Mouse (Mus musculus) frontal cortex, postnatal 14 days (tissue): Measurements from ENCODE around the gene Sh3pxd2a.

Experiments used
- DNase-seq, 2 experiments: peaks; one replicate each; pipeline ENCODE4 v3.0.0; 2022; ENCODE audit warnings: low spot score in 2 of 2

Sh3pxd2a gene

DNA sequence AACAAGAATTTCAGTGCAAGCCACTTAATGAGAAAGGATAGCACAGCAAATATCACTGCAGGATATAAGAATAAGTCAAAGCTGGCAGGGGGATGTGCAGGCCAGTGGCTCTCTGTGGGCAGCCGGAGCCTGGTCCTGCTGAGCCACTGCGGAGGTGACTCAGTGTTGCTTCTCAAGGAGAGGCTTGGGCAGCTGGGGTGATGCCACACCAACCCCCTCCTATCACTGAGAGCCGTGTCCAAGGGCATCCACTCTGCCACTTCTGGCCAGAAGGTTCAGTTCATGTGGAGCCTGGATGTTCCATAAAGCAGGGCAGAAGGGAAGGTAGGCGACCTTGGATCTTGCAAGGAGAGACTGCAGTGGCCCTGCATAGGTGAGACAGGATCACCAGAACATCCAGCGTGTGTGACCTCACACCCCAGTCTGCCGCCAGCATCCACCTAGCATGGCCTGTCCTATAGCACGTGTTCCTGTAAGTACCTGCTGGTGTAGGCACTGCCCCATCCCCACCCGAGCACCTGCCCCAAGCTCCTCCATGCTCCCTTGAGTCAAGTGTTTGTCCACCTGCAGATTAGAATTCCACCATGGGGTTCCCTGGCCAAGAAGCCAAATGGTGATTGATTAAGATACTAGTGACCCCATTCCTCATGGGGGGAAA lies 89.2 kb downstream of the Sh3pxd2a start:
- no peak for DNase-seq

GRCm38 (mm10) chr19:47374440-47374839 lies 89.8 kb downstream of the Sh3pxd2a start:
- DNase-seq = peak in 1 of 2 experiments; percentile 44

DNA sequence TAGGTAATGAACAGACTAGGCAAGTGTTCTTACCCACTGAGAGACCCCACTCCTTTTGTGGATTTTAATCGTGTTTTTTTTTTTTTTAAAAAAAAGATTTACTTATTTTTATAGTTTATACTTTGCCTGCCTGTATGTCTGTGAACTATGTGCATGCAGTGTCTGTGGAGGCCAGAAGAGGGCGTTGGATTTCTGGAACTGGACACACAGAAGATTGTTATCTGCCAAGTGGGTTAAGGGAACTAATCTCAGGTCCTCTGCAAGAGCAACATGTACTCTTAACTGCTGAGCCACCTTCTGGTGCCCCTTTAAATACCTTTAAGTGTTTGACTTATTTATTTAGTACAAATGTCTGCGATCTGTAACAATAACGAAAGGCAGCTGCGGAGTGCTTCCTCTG lies 92.2 kb downstream of the Sh3pxd2a start:
- DNase-seq = no peak

- no peak for DNase-seq
Measured at GRCm38 (mm10) chr19:47371521-47371920, 92.7 kb downstream of the Sh3pxd2a start.

DNA sequence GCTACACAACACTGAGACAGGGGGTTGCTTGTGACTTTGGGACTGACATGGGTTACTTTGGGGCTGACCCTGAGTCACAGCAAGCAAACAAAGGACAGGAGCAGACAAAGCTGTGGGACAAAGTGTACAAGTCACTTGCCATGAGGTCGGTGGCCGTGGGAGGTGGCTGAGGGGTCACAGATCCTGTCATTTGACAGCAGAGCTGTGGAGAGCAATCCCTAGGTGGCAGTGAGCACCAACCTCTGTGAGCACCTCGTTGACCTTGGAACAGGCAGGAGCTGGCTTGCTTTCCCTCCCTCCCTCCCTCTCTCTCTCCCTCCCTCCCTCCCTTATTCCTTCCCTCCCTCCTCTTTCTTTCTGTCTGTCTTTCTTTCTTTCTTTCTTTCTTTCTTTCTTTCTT lies 95.2 kb downstream of the Sh3pxd2a start:
- DNase-seq = no peak

GRCm38 (mm10) chr19:47367271-47367879 lies 96.8 kb downstream of the Sh3pxd2a start:
- no peak for DNase-seq

- no peak for DNase-seq
Measured at GRCm38 (mm10) chr19:47366576-47366975, 97.6 kb downstream of the Sh3pxd2a start.

DNA sequence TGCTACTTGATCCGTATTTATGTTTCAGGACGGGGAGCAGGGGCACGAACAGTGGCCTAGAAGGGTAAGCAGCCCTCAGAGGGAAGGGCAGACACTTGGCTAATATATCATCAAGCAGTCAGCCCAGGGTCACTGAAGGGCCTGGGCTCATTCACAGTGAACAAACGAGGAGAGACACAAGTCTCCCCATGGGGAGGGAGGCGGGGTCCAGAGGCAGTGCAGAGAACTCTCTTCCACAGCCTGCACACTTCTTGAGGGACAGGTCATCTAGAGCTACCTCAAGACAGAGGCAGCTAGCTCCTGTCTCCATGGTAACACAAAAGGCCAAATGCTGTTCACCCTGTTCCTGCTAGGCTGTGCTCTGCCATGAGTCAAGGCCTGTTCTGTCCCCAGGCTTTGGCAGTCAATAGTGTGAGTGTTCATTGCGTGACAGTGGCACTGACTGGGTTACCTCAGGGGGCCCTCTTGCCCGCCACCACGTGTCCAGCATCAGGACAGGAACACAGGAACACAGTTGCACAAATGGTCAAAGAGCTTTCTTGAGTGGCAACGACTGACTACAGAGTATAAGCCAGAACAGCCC lies 101.0 kb downstream of the Sh3pxd2a start:
- no peak for DNase-seq

DNA sequence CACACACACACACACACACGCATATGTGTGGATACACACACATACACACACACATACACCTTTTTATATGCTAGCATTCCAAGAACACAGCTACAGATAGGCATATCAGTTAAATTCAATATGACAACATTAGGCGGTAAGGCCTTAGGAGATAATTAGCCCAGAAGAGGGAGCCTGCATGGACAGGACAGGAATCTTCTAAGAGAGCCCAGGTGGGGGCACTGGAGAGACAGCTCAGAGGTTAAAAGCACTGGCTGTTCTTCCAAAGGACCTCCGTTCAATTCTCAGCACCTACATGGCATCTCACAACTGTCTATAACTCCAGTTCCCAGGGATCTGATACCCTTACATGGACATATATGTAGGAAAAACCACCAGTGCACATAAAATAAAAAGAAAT lies 103.3 kb downstream of the Sh3pxd2a start:
- DNase-seq = no peak

DNA sequence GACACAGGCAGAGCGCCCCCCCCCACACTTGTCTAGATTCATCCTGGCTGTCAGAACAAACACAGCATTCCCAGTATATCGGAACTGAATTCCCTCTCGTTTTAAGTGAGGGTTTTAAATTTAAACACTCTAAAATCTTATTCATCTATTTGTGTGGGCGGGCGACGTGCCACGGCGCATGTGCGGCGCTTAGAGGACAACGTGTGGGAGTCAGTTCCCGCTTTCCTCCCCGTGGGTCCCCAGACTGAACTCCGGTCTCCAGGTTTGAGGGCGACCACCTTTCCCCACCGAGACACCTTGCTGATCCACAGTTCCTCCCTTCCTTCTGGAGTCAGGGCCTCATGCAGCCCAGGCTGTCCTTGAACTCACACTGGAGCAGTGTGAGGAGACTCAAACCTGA lies 104.2 kb downstream of the Sh3pxd2a start:
- DNase-seq = no peak

DNA sequence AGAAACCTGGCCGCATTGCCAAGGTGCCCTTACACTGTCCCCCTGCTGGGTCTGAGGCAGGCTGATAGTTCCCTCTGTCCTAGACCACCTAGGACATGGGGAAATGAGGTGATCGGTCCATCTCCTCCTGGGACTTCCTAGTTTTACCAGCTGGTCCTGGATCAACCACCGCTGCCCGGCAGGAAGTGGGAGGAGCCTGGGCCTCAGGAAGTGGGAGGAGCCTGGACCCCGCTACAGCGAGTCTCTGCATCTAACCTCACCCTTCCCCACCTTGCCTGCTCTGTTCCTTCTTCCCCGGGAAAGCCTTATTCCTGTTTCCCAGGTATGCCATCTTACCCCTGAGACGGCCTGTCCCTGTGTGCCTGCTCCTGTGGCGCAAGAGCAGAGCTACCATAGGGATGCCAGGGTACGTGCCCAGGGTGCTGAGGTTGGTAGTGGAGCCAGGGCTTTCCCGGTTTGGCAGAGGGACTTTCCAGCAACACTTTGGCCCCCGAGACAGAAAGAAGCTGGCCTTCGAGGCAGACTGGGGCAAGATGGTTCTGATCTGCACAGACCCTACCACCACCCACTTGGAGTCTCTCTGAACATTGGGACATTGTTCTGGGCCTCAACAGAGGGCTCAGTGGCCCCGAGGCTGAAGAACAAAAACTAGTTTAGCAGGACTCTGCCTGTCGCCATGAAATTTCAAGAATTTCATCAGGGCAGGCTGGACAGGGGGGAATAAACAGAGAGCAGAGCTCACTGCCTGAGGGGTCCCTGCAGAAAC lies 104.9 kb downstream of the Sh3pxd2a start:
- DNase-seq = no peak

DNA sequence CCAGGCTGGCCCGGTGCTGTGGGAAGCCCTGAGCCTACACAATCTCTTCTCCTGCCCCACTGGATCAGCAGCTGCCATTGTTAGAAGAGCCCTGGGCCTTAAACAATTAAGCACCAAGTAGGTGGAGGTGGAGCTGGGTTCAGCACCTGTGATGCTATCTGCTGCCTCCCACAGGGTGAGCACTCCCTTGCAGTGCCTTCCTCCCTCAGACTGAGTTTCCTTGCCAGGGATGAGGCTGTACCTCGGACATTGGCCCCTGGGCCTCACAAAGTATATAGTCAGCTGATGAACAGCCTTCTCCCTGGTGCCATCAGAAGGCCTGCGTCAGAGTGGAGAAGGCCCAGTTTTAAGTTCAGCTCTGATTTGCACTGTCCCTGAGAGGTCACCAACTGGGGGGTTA lies 106.9 kb downstream of the Sh3pxd2a start:
- no peak for DNase-seq

- peak in 1 of 2 experiments; percentile 80 for DNase-seq
Measured at GRCm38 (mm10) chr19:47356188-47356857, 107.9 kb downstream of the Sh3pxd2a start.

DNA sequence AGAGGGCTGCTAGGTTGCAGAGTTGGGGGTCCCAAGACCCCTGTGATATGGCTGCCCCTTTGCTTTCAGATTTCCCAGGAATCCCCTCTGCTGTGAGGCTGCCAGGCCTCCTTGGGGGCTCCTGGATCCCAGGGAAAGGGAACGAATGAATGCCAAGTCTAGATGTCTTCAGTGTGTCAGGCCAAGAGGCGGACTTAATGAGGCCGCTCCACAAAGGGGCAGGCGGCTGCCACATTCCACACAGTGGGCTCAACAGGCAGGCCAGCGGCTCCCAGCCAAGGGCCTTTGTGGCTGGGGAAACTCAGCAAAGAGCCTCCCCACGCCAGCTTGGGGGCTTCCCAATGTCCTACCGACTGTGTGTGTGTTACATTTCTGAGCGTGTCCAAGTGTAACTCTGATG lies 109.7 kb downstream of the Sh3pxd2a start:
- DNase-seq = no peak

GRCm38 (mm10) chr19:47349043-47349442 lies 115.2 kb downstream of the Sh3pxd2a start:
- DNase-seq = no peak

DNA sequence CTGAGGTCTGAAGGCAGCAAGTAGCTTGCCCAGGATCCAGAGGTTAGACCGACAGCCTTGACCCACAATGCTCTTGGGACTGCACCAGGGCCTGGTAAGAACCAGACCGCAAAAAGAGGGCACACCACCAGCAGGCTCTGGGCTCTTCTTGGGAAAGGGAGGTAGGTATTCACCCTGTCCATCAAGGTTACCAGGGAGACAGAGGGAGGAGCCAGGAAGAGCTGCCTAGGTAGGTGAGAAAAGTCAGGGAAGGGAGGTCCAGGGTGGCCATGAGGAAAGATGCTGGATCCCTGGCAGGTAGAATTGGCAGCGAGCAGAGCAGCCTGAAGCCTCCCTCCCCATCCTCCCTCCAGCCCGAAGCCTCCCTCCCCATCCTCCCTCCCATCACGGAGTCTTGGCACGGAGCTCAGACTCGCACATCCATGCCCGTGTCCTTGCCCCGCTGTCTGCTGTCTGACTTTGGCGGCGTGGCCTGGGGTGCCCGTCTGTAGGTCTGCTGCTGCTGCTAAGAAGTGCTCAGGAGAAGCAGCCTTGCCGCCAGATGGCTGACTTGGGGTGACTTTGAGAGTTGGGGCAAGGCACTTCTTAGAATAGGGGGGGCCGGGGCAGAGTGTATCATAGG lies 115.7 kb downstream of the Sh3pxd2a start:
- no peak for DNase-seq

DNA sequence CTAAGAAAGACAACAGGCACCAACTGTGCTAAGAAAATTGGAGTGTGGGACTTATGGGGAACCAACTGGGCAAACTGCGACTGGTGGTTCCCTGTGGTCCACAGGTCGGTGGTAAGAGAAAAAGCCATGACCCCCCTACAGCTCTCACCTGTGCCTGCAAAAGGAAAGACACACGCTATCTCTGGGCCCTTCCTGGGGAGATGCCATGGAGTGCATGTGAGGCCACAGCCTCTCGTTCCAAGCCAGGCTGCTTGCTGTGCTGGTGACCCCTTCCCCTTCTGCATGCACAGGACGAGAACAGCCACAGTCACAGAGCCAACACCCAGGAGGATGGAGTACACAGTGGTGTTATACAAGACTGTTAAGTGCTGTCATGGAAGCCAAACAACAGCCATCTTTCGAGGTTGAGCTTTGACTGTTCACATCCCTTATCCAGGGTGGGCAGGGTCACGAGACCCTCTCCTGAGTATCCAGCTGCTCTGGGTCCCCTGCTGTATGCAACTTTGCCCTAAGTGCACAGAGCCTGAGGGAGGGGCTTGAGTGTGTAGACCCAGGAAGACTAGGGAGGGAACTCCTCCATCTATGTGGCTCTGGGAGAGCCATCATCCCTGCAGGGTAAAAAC lies 117.1 kb downstream of the Sh3pxd2a start:
- no peak for DNase-seq

DNA sequence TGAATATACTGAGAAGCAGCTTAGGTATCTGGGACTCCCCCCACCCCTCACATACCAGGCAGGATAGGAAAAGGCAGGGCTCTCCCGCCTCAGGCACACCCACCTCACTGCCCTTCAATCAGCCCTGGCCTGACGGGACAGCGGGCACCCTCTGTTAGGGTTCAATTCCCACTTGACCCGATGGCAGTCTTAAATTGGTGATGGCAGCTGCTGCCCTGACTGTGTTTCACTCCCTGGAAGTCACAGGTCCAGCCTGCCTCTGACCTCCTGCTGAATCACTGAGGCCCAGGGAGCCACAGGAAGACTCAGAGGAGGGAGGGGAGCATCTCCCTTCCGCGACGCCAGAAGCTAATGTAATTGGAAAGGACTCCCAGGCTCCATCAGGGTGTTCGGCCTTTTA lies 117.6 kb downstream of the Sh3pxd2a start:
- DNase-seq = no peak

DNA sequence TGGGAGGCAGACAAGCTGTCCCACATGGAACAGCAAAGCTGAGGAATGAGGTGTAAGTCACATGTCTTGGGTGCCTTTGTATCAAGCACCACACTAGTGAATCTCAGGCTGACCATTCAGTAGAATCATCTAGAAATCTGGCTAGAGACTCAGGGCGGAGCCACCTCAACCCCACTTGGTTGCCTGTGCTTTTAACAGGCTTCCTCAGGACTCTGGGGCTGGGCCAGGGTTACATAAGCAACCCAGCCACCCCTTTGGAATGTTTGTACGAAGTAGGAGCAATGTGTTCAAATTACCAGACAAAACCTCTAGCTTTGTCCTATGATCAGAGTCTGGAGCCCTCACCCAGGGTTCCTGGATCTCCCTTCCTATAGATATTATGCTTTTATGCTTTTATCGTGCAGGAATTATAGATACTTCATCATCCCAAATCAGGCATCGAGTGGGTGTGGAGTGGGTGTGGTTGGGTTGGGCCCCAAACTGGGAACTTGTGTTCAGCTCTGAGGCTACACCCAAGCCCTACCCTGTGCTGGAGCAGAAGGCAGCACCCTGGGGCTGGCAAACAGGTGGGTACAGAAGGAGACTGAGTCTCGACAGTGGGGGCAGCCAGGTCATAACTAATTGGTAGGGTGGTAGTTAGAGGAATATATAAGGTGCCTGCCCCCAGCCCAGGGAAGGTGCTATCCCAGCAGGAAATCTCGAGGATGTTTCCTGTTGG lies 118.2 kb downstream of the Sh3pxd2a start:
- DNase-seq = no peak

- DNase-seq = peak in 1 of 2 experiments; percentile 44
Measured at GRCm38 (mm10) chr19:47343422-47343821, 120.8 kb downstream of the Sh3pxd2a start.
